Mouse (Mus musculus) cerebellum, adult 9-11 months (tissue): ENCODE data around the gene Olfr1133.
"Not testable (repeated sequence)": the region's sequence is repeated elsewhere in the genome, so short reads cannot be mapped to it uniquely, and the experiment has no call there.

Experiments used
- DNase-seq: peaks from one replicate; pipeline ENCODE4 v3.0.0; 2022

The Olfr1133 gene

GRCm38 (mm10) chr2:87647274-87647673, at the start of gene Olfr1133:
TSS of gene Olfr1133 (minus strand) at chr2:87647374.
- no peak for DNase-seq

GRCm38 (mm10) chr2:87693847-87694246, 46.7 kb upstream of the Olfr1133 start, which contains the start of gene Olfr1136:
TSS of gene Olfr1136 (minus strand) at chr2:87693947.
- no peak for DNase-seq

GRCm38 (mm10) chr2:87673564-87673963, 26.4 kb upstream of the Olfr1133 start, which contains the start of gene Olfr1135:
TSS of gene Olfr1135 (minus strand) at chr2:87673664.
- DNase-seq, result no peak

- DNase-seq, result no peak
Observed at GRCm38 (mm10) chr2:87658360-87658759, 11.2 kb upstream of the Olfr1133 start, which contains the start of gene Olfr1134. TSS of gene Olfr1134 (minus strand) at chr2:87658460.

GRCm38 (mm10) chr2:87642441-87642840, 4.7 kb downstream of the Olfr1133 start:
- no peak for DNase-seq

GRCm38 (mm10) chr2:87637435-87637834, 9.7 kb downstream of the Olfr1133 start, which contains the start of gene Olfr1132:
TSS of gene Olfr1132 (minus strand) at chr2:87637535.
- no peak for DNase-seq

- DNase-seq, result no peak
Observed at GRCm38 (mm10) chr2:87626804-87627203, 20.4 kb downstream of the Olfr1133 start, which contains the start of gene Olfr1131. TSS of gene Olfr1131 (plus strand) at chr2:87627104.

- DNase-seq, result not testable (repeated sequence)
Observed at GRCm38 (mm10) chr2:87605912-87606311, 41.3 kb downstream of the Olfr1133 start, which contains the start of gene Olfr1130. TSS of gene Olfr1130 (plus strand) at chr2:87606212.
